Mouse (Mus musculus) CH12.LX (cell line): ENCODE measurements around the gene Fyb. TPM values are rescaled to one million over a fixed set of nuclear protein-coding genes. Genes with fewer than 3 reads are reported as not detected.

Experiments
- DNase-seq: peaks from one replicate; pipeline ENCODE4 v3.0.0-alpha.2; 2013; ENCODE audit errors: extremely low read depth
- H3K27ac ChIP-seq: 2 replicates; pipeline ENCODE4 v1.5.1; 2012; ENCODE audit warnings: low read depth, mild to moderate bottlenecking, control low read depth, moderate library complexity; ENCODE audit not compliant: insufficient read depth
- H3K27me3 ChIP-seq: replicated peaks from 2 replicates; pipeline ENCODE3; 2012; ENCODE audit warnings: inconsistent platforms
- H3K36me3 ChIP-seq, 2 experiments: replicated peaks in 1 of 2; 2 replicates each; pipeline versions ENCODE3 to v1.6.1; 2012; ENCODE audit warnings: inconsistent platforms in 1 of 2, low read length in 1 of 2, mild to moderate bottlenecking in 1 of 2, mixed read lengths in 1 of 2, moderate library complexity in 1 of 2; ENCODE audit not compliant: control insufficient read depth in 1 of 2, insufficient read depth in 1 of 2
- H3K4me1 ChIP-seq, 2 experiments: 2 replicates each; pipeline ENCODE4 v1.6.1; 2012; ENCODE audit warnings: inconsistent platforms in 1 of 2, moderate library complexity in 1 of 2; ENCODE audit not compliant: insufficient read depth in 2 of 2, control insufficient read depth in 1 of 2
- H3K4me2 ChIP-seq: 2 replicates; pipeline ENCODE4 v1.6.1; 2012; ENCODE audit warnings: low read depth, mild to moderate bottlenecking, control low read depth; ENCODE audit not compliant: poor library complexity, insufficient read depth, severe bottlenecking
- H3K4me3 ChIP-seq, 3 experiments: fragments of 150-350 bp in 1 of 3; sonication (generic) in 1 of 3; replicated peaks in 1 of 3; 2 replicates each; pipeline versions ENCODE3 to v1.5.1; 2011 to 2012; ENCODE audit warnings: low read depth in 2 of 3, low read length in 2 of 3, mild to moderate bottlenecking in 2 of 3, moderate library complexity in 2 of 3, control low read depth in 1 of 3, improper control_type of control experiment in 1 of 3, inconsistent platforms in 1 of 3, mixed read lengths in 1 of 3; ENCODE audit not compliant: poor library complexity in 1 of 3
- H3K79me2 ChIP-seq: replicated peaks from 2 replicates; pipeline ENCODE4 v1.6.1; 2012; ENCODE audit warnings: mild to moderate bottlenecking, moderate library complexity; ENCODE audit not compliant: control insufficient read depth, poor library complexity, insufficient read depth, severe bottlenecking; ENCODE audit errors: extremely low read depth
- H3K9ac ChIP-seq: 2 replicates; pipeline ENCODE4 v1.6.1; 2012; ENCODE audit warnings: low read depth, mild to moderate bottlenecking, control low read depth, moderate library complexity; ENCODE audit not compliant: insufficient read depth
- H3K9me3 ChIP-seq: replicated peaks from 2 replicates; pipeline ENCODE3; 2012; ENCODE audit warnings: low read length, inconsistent platforms, mixed read lengths
- BHLHE40 ChIP-seq: IDR thresholded peaks from 2 replicates; pipeline ENCODE4 v1.6.1; 2011; ENCODE audit warnings: mild to moderate bottlenecking, low read depth, low read length, improper control_type of control experiment
- CHD1 ChIP-seq: IDR thresholded peaks from 2 replicates; pipeline ENCODE4 v1.6.1; 2012; ENCODE audit warnings: low read depth, low read length, improper control_type of control experiment, inconsistent platforms
- CHD2 ChIP-seq: IDR thresholded peaks from 2 replicates; pipeline ENCODE4 v1.6.1; 2011; ENCODE audit warnings: low read length, improper control_type of control experiment
- E2F4 ChIP-seq: IDR thresholded peaks from 2 replicates; pipeline ENCODE4 v1.6.1; 2011; ENCODE audit warnings: low read depth, low read length, improper control_type of control experiment; ENCODE audit not compliant: insufficient replicate concordance
- EP300 ChIP-seq: IDR thresholded peaks from 2 replicates; pipeline ENCODE4 v1.6.1; 2011; ENCODE audit warnings: low read length, improper control_type of control experiment
- ETS1 ChIP-seq: conservative IDR thresholded peaks from 2 replicates; pipeline ENCODE4 v1.6.1; 2012; ENCODE audit warnings: low read depth, mild to moderate bottlenecking, inconsistent platforms, low read length, improper control_type of control experiment, moderate library complexity
- GABPA ChIP-seq: IDR thresholded peaks from 2 replicates; pipeline ENCODE4 v1.6.1; 2012; ENCODE audit warnings: low read depth, low read length, improper control_type of control experiment, inconsistent platforms; ENCODE audit not compliant: insufficient replicate concordance
- HCFC1 ChIP-seq: IDR thresholded peaks from 2 replicates; pipeline ENCODE4 v1.6.1; 2012; ENCODE audit warnings: low read depth, mild to moderate bottlenecking, inconsistent platforms, low read length, improper control_type of control experiment
- IRF4 ChIP-seq: IDR thresholded peaks from 2 replicates; pipeline ENCODE4 v1.6.1; 2014; ENCODE audit warnings: low read depth, mild to moderate bottlenecking, inconsistent platforms, low read length, improper control_type of control experiment
- JUND ChIP-seq: conservative IDR thresholded peaks from 2 replicates; pipeline ENCODE4 v1.6.1; 2011; ENCODE audit warnings: low read depth, low read length, improper control_type of control experiment
- KAT2A ChIP-seq: IDR thresholded peaks from 2 replicates; pipeline ENCODE4 v1.6.1; 2012; ENCODE audit warnings: low read length, improper control_type of control experiment, inconsistent platforms; ENCODE audit not compliant: insufficient replicate concordance
- MAFK ChIP-seq: IDR thresholded peaks from 2 replicates; pipeline ENCODE4 v1.6.1; 2011; ENCODE audit warnings: low read length, improper control_type of control experiment; ENCODE audit not compliant: insufficient replicate concordance
- MAX ChIP-seq: IDR thresholded peaks from 2 replicates; pipeline ENCODE4 v1.6.1; 2011; ENCODE audit warnings: low read length, improper control_type of control experiment
- MAZ ChIP-seq: IDR thresholded peaks from 2 replicates; pipeline ENCODE4 v1.6.1; 2012; ENCODE audit warnings: low read depth, mild to moderate bottlenecking, inconsistent platforms, low read length, improper control_type of control experiment, moderate library complexity
- MXI1 ChIP-seq: IDR thresholded peaks from 2 replicates; pipeline ENCODE4 v1.6.1; 2011; ENCODE audit warnings: mild to moderate bottlenecking, low read depth, low read length, improper control_type of control experiment
- NELFE ChIP-seq: IDR thresholded peaks from 2 replicates; pipeline ENCODE4 v1.6.1; 2011; ENCODE audit warnings: low read depth, low read length, improper control_type of control experiment
- NRF1 ChIP-seq: IDR thresholded peaks from 2 replicates; pipeline ENCODE4 v1.6.1; 2014; ENCODE audit warnings: low read depth, mild to moderate bottlenecking, inconsistent platforms, low read length, improper control_type of control experiment, moderate library complexity
- POLR2A ChIP-seq: IDR thresholded peaks from 2 replicates; pipeline ENCODE4 v1.6.1; 2011; ENCODE audit warnings: low read depth, mild to moderate bottlenecking, improper control_type of control experiment, low read length
- POLR2AphosphoS2 ChIP-seq: IDR thresholded peaks from 2 replicates; pipeline ENCODE4 v1.6.1; 2011; ENCODE audit warnings: low read depth, low read length, improper control_type of control experiment
- RAD21 ChIP-seq: IDR thresholded peaks from 2 replicates; pipeline ENCODE4 v1.6.1; 2011; ENCODE audit warnings: low read depth, mild to moderate bottlenecking, low read length, improper control_type of control experiment, moderate library complexity
- SIN3A ChIP-seq: IDR thresholded peaks from 2 replicates; pipeline ENCODE4 v1.6.1; 2012; ENCODE audit warnings: low read length, improper control_type of control experiment, inconsistent platforms
- SMC3 ChIP-seq: IDR thresholded peaks from 2 replicates; pipeline ENCODE4 v1.6.1; 2011; ENCODE audit warnings: low read depth, low read length, improper control_type of control experiment
- TBP ChIP-seq: conservative IDR thresholded peaks from 2 replicates; pipeline ENCODE4 v1.6.1; 2011; ENCODE audit warnings: low read depth, low read length, improper control_type of control experiment
- TCF12 ChIP-seq: IDR thresholded peaks from 2 replicates; pipeline ENCODE4 v1.6.1; 2014; ENCODE audit warnings: low read depth, mild to moderate bottlenecking, inconsistent platforms, low read length, improper control_type of control experiment
- UBTF ChIP-seq: IDR thresholded peaks from 2 replicates; pipeline ENCODE4 v1.6.1; 2012; ENCODE audit warnings: low read depth, mild to moderate bottlenecking, inconsistent platforms, low read length, improper control_type of control experiment, moderate library complexity
- ZC3H11A ChIP-seq: IDR thresholded peaks from 2 replicates; pipeline ENCODE4 v1.6.1; 2012; ENCODE audit warnings: low read depth, mild to moderate bottlenecking, inconsistent platforms, low read length, improper control_type of control experiment
- ZKSCAN1 ChIP-seq: IDR thresholded peaks from 2 replicates; pipeline ENCODE4 v1.6.1; 2012; ENCODE audit warnings: low read depth, inconsistent platforms, low read length, improper control_type of control experiment, borderline replicate concordance
- dilution Hi-C: fragments of 300-500 bp; cut with MboI; formaldehyde crosslinking; loops from 2 replicates; pipeline ENCODE4 v1.14.3; 2020; ENCODE audit warnings: low sequenced_read_pairs; ENCODE audit not compliant: extremely low pct_unique_long_range_greater_than_20kb, extremely low pct_ligation_motif_present
- in situ Hi-C: fragments of 300-500 bp; cut with MboI; formaldehyde crosslinking; loops from 3 replicates; pipeline ENCODE4 v1.14.3; 2019; ENCODE audit warnings: low sequenced_read_pairs, low pct_ligation_motif_present, low pct_unique_long_range_greater_than_20kb, mixed read lengths
- polyA plus RNA-seq: library from polyadenylated mRNA; unstranded; fragments of >175 nt; gene quantifications from 2 replicates; pipeline ENCODE4 v1.2.1, GENCODE M21; 2012; ENCODE audit warnings: low read depth; ENCODE audit not compliant: insufficient read length
- total RNA-seq, 2 experiments: library from RNA; depleted of rRNA; stranded (reverse); fragments of 300-350 nt in 1 of 2; fragments of >200 nt in 1 of 2; gene quantifications; 2 replicates each; pipeline ENCODE4 v1.2.3; 2012 to 2014

Fyb gene
- total and polyA plus RNA-seq, 3 experiments, result 17.6 to 60.1 (median 32.2) TPM

DNA sequence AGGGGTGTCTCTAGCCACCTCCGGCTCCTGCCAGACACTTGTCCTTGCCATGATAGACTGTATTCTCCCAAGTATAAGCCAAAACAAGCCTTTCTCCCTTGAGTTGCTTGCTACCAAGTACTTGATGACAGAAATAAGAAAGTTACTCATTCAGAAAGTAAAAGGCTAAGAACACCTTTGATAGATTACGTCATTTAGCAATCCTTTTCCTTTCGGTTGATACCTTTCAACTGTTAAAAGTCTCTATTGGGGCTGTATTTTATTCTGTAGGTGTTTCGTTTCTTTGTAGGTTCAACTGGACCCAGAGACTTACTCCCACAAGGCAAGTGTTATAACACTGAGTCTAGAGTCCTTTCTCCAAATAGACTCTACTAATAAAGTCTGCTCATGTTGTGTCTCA lies 26.3 kb downstream of the Fyb start:
- no peak for DNase-seq
- no peak overlapping the region for H3K4me2 ChIP-seq
- dilution Hi-C loops (no loop called here), in situ Hi-C loops (no loop called here)
- H3K9ac ChIP-seq, result no peak overlapping the region
- no peak overlapping the region for H3K27ac ChIP-seq
- H3K4me3 ChIP-seq, result no peak overlapping the region
- H3K79me2 ChIP-seq, result no peaks in the 10 kb centered on the region
- H3K36me3 ChIP-seq, result no peaks in the 10 kb centered on the region
- no peaks in the 10 kb centered on the region for H3K4me1 ChIP-seq
- no peak for TF ChIP-seq JUND
- no peak for TF ChIP-seq CHD1
- TF ChIP-seq MAX, result no peak
- TF ChIP-seq NRF1, result no peak
- no peak for TF ChIP-seq ETS1
- TF ChIP-seq MAFK, result no peak
- no peak for TF ChIP-seq NELFE
- TF ChIP-seq MXI1, result no peak
- no peak for TF ChIP-seq HCFC1
- TF ChIP-seq UBTF, result no peak
- TF ChIP-seq EP300, result no peak
- no peak for TF ChIP-seq E2F4
- TF ChIP-seq POLR2AphosphoS2, result no peak
- TF ChIP-seq TCF12, result no peak
- no peak for TF ChIP-seq GABPA
- TF ChIP-seq ZC3H11A, result no peak
- no peak for TF ChIP-seq SIN3A
- TF ChIP-seq TBP, result no peak
- TF ChIP-seq POLR2A, result no peak
- TF ChIP-seq SMC3, result no peak
- no peaks in the 10 kb centered on the region for H3K27me3 ChIP-seq
- H3K9me3 ChIP-seq, result no peaks in the 10 kb centered on the region

GRCm38 (mm10) chr15:6551875-6552274 lies 29.2 kb downstream of the Fyb start:
- no peak overlapping the region for H3K4me2 ChIP-seq
- no peaks in the 10 kb centered on the region for H3K27me3 ChIP-seq
- no peak for DNase-seq
- in situ Hi-C loops (no loop called here), dilution Hi-C loops (no loop called here)
- no peak overlapping the region for H3K4me3 ChIP-seq
- H3K27ac ChIP-seq, result no peak overlapping the region
- H3K4me1 ChIP-seq, result peaks cover 3 to 16% of the 10 kb centered on the region in 2 experiments
- no peaks in the 10 kb centered on the region for H3K79me2 ChIP-seq
- H3K9ac ChIP-seq, result no peak overlapping the region
- no peaks in the 10 kb centered on the region for H3K9me3 ChIP-seq
- TF ChIP-seq MAZ, result no peak
- TF ChIP-seq RAD21, result no peak
- TF ChIP-seq UBTF, result no peak
- no peak for TF ChIP-seq KAT2A
- no peak for TF ChIP-seq SIN3A
- TF ChIP-seq CHD2, result no peak
- TF ChIP-seq BHLHE40, result no peak
- no peak for TF ChIP-seq HCFC1
- TF ChIP-seq ZKSCAN1, result no peak
- no peak for TF ChIP-seq NELFE
- no peak for TF ChIP-seq POLR2A
- TF ChIP-seq JUND, result no peak
- TF ChIP-seq IRF4, result no peak
- no peak for TF ChIP-seq GABPA
- no peak for TF ChIP-seq ETS1
- no peaks in the 10 kb centered on the region for H3K36me3 ChIP-seq
